Mouse (Mus musculus) kidney, adult 2 months (tissue): ENCODE data around the gene Foxn3. TPM values are rescaled to one million over a fixed set of nuclear protein-coding genes. Genes with fewer than 3 reads are reported as not detected.

Source experiments
- DNase-seq: peaks from one replicate; pipeline ENCODE4 v3.0.0; 2021
- H3K27ac ChIP-seq: fragments of 200-500 bp; 2 replicates; pipeline ENCODE4 v1.5.1; 2012; ENCODE audit warnings: low read depth, low read length, control low read depth, inconsistent platforms; ENCODE audit not compliant: insufficient read depth
- H3K27me3 ChIP-seq: fragments of 200-500 bp; replicated peaks from 2 replicates; pipeline ENCODE4 v1.6.1; 2012; ENCODE audit warnings: mild to moderate bottlenecking, moderate library complexity, low read length, inconsistent platforms; ENCODE audit not compliant: control insufficient read depth, insufficient read depth
- H3K36me3 ChIP-seq: fragments of 200-500 bp; 2 replicates; pipeline ENCODE4 v1.6.1; 2012; ENCODE audit warnings: mild to moderate bottlenecking, moderate library complexity, low read length, inconsistent platforms; ENCODE audit not compliant: control insufficient read depth, insufficient read depth
- H3K4me1 ChIP-seq: fragments of 200-500 bp; 2 replicates; pipeline ENCODE4 v1.6.1; 2011; ENCODE audit warnings: low read length; ENCODE audit not compliant: control insufficient read depth, insufficient read depth
- H3K4me3 ChIP-seq: fragments of 200-500 bp; 2 replicates; pipeline ENCODE4 v1.5.1; 2011; ENCODE audit warnings: mild to moderate bottlenecking, low read depth, low read length, control low read depth; ENCODE audit not compliant: insufficient read depth
- CTCF ChIP-seq: fragments of 200-500 bp; conservative IDR thresholded peaks from 2 replicates; pipeline ENCODE4 v1.5.1; 2011; ENCODE audit warnings: low read depth, mild to moderate bottlenecking, control low read depth, low read length, moderate library complexity, mixed read lengths; ENCODE audit not compliant: insufficient read depth, insufficient read length
- POLR2A ChIP-seq: fragments of 200-500 bp; IDR thresholded peaks from one replicate; pipeline ENCODE4 v1.6.1; 2011; ENCODE audit warnings: low read depth, low read length, control low read depth
- WGBS: fragments of 180-500 bp; shearing (Covaris S2); methylation state at CpG from one replicate; pipeline ENCODE4 v1.1.7; 2018; 5-methylcytosine and 5-hydroxymethylcytosine counted together
- polyA plus RNA-seq: library from polyadenylated mRNA; depleted of rRNA; stranded (reverse); fragments of >200 nt; gene quantifications from 2 replicates; pipeline ENCODE4 v1.2.3, GENCODE M21; 2012

Foxn3 gene
- polyA plus RNA-seq, 1 experiment, result 28.0 TPM

DNA sequence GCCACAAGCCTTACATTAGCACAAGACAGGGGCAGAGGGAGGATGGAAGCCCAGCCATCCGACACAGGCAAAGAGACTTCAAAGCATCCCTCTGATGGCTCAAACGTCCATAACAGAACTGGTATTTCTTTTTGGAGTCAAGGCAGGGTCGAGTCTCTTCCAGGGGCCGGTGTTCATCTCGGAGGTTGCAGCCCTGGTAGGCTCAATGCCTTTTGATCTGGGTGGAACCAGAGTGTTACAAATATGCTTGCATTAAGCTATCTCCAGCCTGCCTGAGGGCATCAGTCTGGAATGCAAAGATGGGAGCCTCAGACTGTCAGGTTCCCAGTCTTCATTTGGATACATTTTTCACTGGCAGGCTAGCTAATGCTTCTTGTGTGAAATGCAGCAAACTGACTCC is 52.6 kb downstream of the Foxn3 start:
- no peak overlapping the region for H3K4me3 ChIP-seq
- H3K27me3 ChIP-seq, result no peaks in the 10 kb centered on the region
- WGBS, result 57% methylated on average over 5 of the region's 5 CpGs
- H3K4me1 ChIP-seq, result no peaks in the 10 kb centered on the region
- no peaks in the 10 kb centered on the region for H3K36me3 ChIP-seq
- TF ChIP-seq CTCF (no peak), POLR2A (no peak)
- no peak for DNase-seq
- H3K27ac ChIP-seq, result no peak overlapping the region

DNA sequence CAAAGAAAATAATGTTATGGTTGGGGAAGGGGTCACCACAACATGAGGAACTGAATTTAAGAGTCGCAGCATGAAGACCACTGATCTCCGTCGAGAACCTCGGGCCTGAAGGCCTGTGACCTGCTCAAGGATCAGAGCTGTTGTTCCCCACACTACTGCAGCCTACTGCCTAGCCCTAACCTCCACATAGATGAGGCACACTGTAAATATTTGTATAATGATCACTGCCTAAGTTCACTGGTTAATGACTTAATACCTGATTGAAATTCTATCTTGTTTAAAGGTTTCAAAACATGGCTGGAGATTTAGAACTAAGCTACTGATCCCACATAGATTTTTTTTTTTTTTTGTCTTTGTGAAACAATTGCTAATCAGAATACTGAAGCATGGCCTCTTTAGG is 61.2 kb downstream of the Foxn3 start:
- Histone ChIP-seq H3K27me3 (no peaks in the 10 kb centered on the region), H3K27ac (no peak overlapping the region), H3K4me3 (no peak overlapping the region), H3K36me3 (no peaks in the 10 kb centered on the region), H3K4me1 (no peaks in the 10 kb centered on the region)
- 95% methylated on average over 4 of the region's 4 CpGs for WGBS
- no peak for TF ChIP-seq CTCF
- no peak for DNase-seq

DNA sequence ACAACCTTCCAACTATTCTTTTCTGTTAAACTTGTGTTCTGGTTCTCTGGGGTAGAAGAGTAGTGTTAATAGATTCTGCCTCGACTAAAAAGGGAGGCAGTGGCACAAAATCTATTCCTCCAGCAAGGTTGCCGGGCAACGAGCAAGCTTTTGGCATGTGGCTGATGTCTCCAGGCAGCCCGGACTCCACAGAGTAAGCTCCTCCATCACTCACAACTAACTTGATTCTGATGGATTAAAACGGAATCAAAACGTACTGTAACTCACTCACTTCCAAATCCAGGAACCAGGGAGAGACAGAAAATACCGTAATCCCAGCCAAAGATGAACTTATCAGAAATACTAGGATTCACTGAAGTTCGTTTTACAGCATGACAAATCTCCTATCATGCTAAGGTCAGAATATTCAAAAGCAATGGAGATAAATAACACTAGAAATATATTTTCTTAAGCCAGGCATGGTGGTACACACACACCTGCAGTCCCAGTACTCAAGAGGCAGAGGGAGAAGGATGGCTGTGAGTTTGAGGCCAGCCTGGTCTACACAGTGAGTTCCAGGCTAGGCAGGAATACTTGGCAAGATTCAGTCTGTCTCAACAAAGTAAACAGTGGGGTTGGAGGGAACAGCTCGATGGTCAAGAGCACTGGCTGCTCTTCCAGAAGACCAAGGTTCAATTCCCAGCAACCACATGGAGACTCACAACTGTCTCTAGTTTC is 64.2 kb downstream of the Foxn3 start:
- WGBS, result 76% methylated on average over 9 of the region's 9 CpGs
- no peak for DNase-seq
- H3K27ac ChIP-seq, result no peak overlapping the region
- H3K36me3 ChIP-seq, result no peaks in the 10 kb centered on the region
- H3K27me3 ChIP-seq, result no peaks in the 10 kb centered on the region
- H3K4me1 ChIP-seq, result no peaks in the 10 kb centered on the region
- TF ChIP-seq POLR2A (no peak), CTCF (no peak)
- no peak overlapping the region for H3K4me3 ChIP-seq

DNA sequence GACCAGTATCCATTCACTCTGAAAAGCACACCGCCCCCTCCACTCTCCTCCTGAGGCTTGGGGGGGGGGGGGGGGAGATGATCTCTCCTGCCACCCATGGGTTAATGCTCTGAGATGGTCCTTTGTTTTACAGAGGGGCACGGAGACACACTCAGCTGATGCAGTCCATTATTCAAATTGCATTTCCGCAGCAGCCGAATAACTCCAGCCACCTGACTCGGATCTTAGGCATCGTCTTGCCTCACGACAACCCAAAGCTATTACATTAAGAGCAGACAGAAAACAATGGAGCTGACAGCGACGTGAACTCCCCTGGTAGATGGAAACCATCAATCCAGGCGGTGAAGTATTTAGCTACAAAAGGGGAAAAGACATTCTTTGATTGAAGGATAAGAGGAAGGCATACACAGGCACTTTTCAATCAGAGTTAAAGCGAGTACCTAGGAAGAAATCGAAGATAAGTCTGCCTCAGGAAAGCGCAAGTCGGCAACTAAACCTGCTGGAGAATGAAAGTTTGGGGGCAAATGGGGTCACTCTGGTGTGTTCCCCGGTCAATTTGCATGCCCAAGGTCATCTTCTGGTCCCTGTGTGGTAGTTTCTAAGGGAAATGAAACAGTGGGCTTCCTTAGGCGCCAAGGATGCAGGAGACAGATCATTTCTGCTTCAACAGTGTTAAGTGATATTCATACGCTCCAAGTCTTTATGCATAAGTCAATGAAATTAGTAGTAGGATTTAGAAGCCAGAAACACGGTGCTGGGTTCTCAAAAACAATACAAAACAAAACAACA is 65.0 kb downstream of the Foxn3 start:
- Histone ChIP-seq H3K27me3 (no peaks in the 10 kb centered on the region), H3K4me1 (no peaks in the 10 kb centered on the region), H3K27ac (no peak overlapping the region), H3K4me3 (no peak overlapping the region), H3K36me3 (no peaks in the 10 kb centered on the region)
- TF ChIP-seq POLR2A (no peak), CTCF (no peak)
- DNase-seq, result no peak
- 69% methylated on average over 18 of the region's 18 CpGs for WGBS

DNA sequence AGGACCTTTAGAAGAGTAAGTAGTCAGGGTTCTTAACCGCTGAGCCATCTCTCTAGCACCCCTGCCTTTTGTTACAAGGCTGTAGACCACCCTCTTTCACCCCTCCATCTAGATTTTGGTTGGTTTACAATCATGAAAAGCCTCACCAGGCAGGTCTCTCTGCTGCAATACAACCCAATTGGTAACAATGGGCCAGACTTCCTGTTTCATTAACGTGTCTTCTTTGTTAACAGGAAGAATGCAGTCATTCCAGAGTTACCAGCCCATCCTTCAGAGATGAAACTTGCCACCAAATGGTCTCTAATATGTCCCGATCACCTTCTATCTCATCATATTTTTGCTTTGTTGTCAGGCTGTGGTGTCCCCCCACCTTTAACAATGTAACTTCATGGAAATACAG is 66.4 kb downstream of the Foxn3 start:
- DNase-seq, result no peak
- Histone ChIP-seq H3K27ac (no peak overlapping the region), H3K27me3 (no peaks in the 10 kb centered on the region), H3K36me3 (no peaks in the 10 kb centered on the region), H3K4me3 (no peak overlapping the region), H3K4me1 (no peaks in the 10 kb centered on the region)
- 81% methylated on average over 3 of the region's 3 CpGs for WGBS
- TF ChIP-seq CTCF, result no peak
- TF ChIP-seq POLR2A, result no peak

DNA sequence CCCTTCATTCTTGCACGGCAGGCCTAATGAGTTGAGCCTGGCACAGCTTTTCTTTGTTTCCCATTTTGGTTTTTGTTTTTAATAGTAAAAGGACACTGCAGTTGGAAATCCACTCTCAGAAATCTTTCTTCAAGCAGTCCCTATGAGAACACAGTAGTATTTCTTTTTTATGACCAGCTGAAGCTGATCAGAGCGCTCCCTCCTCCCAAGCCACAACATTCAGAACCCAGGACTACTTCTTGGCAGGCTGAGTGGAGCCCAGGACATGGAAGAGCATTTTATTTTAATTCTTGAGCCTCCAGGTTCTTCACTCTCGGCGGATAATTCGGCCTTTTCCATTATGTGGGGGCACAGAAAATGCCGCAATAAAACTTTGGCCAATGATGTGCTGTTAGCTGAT is 73.2 kb downstream of the Foxn3 start:
- no peak for TF ChIP-seq CTCF
- TF ChIP-seq POLR2A, result no peak
- H3K4me3 ChIP-seq, result no peak overlapping the region
- DNase-seq, result no peak
- no peaks in the 10 kb centered on the region for H3K36me3 ChIP-seq
- H3K27ac ChIP-seq, result no peak overlapping the region
- no peaks in the 10 kb centered on the region for H3K27me3 ChIP-seq
- 70% methylated on average over 6 of the region's 6 CpGs for WGBS
- H3K4me1 ChIP-seq, result no peaks in the 10 kb centered on the region

DNA sequence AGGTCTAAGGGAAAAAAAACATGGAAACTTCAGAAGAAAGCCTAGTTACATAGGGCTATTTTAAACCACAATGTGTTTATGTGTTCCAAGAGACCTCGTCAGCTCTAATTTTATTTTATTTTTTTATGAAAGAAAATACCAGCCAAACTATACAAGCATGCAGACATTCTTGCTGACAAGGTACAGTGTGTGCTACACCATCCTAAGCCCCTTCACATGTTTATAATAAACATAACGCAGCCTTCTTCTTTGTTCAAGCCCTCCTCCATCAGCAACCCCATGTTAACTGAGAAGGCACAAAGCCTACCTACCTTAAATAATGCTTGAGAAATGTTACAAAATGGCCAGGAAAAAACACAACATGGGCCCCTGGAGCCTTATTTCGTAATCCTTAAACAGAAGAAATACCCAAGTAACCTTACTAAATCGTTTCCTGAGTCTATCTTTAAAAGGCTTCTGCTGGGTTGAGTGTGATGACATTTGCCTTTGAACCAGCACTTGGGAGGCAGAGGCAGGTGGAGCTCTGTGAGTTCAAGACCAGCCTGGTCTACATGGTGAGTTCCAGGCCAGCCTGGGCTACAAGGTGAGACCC is 74.3 kb downstream of the Foxn3 start:
- TF ChIP-seq CTCF, result no peak
- no peak for TF ChIP-seq POLR2A
- H3K4me3 ChIP-seq, result no peak overlapping the region
- no peaks in the 10 kb centered on the region for H3K27me3 ChIP-seq
- 89% methylated on average over 4 of the region's 4 CpGs for WGBS
- no peak overlapping the region for H3K27ac ChIP-seq
- H3K4me1 ChIP-seq, result no peaks in the 10 kb centered on the region
- no peak for DNase-seq
- no peaks in the 10 kb centered on the region for H3K36me3 ChIP-seq
